Mouse (Mus musculus) ES-E14 (cell line): ENCODE measurements around the gene Pdzd11. TPM values are rescaled to one million over a fixed set of nuclear protein-coding genes. Genes with fewer than 3 reads are reported as not detected.

Source experiments
- DNase-seq: peaks from one replicate; pipeline ENCODE4 v3.0.0-alpha.2; 2013; ENCODE audit warnings: low read depth, low spot score
- H3K27ac ChIP-seq: 2 replicates; pipeline ENCODE4 v1.5.1; 2012; ENCODE audit warnings: low read depth, mild to moderate bottlenecking, low read length, moderate library complexity, mixed read lengths; ENCODE audit not compliant: poor library complexity, insufficient read depth, severe bottlenecking
- H3K36me3 ChIP-seq: 2 replicates; pipeline ENCODE4 v1.6.1; 2012; ENCODE audit warnings: mild to moderate bottlenecking, low read length, moderate library complexity, mixed read lengths; ENCODE audit not compliant: control insufficient read depth, poor library complexity, insufficient read depth, severe bottlenecking
- H3K4me1 ChIP-seq, 2 experiments: fragments of 150-350 bp in 1 of 2; sonication (generic) in 1 of 2; 2 replicates each; pipeline ENCODE4 v1.6.1; 2012; ENCODE audit warnings: low read length in 2 of 2, mild to moderate bottlenecking in 1 of 2, mixed read lengths in 1 of 2; ENCODE audit not compliant: control insufficient read depth in 2 of 2, insufficient read depth in 2 of 2, poor library complexity in 1 of 2
- H3K4me3 ChIP-seq, 2 experiments: fragments of 150-350 bp in 1 of 2; sonication (generic) in 1 of 2; 2 replicates each; pipeline ENCODE4 v1.5.1; 2012; ENCODE audit warnings: low read length in 2 of 2, low read depth in 1 of 2, mild to moderate bottlenecking in 1 of 2, mixed read lengths in 1 of 2; ENCODE audit not compliant: insufficient read depth in 1 of 2, poor library complexity in 1 of 2, severe bottlenecking in 1 of 2
- H3K9ac ChIP-seq: 2 replicates; pipeline ENCODE4 v1.6.1; 2012; ENCODE audit warnings: low read depth, mild to moderate bottlenecking, low read length, mixed read lengths; ENCODE audit not compliant: poor library complexity, insufficient read depth, severe bottlenecking
- H3K9me3 ChIP-seq: fragments of 150-350 bp; sonication (generic); 2 replicates; pipeline ENCODE4 v1.6.1; 2012; ENCODE audit warnings: low read depth, mild to moderate bottlenecking, low read length; ENCODE audit not compliant: control insufficient read depth, insufficient read depth
- CHD2 ChIP-seq: IDR thresholded peaks from 2 replicates; pipeline ENCODE4 v1.6.1; 2014; ENCODE audit warnings: mild to moderate bottlenecking, low read depth, low read length, inconsistent platforms
- HCFC1 ChIP-seq: IDR thresholded peaks from 2 replicates; pipeline ENCODE4 v1.6.1; 2012; ENCODE audit warnings: low read length, inconsistent platforms, borderline replicate concordance; ENCODE audit not compliant: insufficient read depth
- MAFK ChIP-seq: IDR thresholded peaks from 2 replicates; pipeline ENCODE4 v1.6.1; 2014; ENCODE audit warnings: mild to moderate bottlenecking, low read depth, low read length, inconsistent platforms; ENCODE audit not compliant: insufficient read depth
- ZC3H11A ChIP-seq: IDR thresholded peaks from 2 replicates; pipeline ENCODE4 v1.6.1; 2012; ENCODE audit warnings: low read depth, mild to moderate bottlenecking, inconsistent platforms, low read length, borderline replicate concordance
- ZNF384 ChIP-seq: IDR thresholded peaks from 2 replicates; pipeline ENCODE4 v1.6.1; 2012; ENCODE audit warnings: low read depth, low read length, inconsistent platforms
- in situ Hi-C, 2 experiments: fragments of 600-800 bp; cut with MboI; formaldehyde crosslinking; loops; one replicate each; pipeline ENCODE4 v1.15.1; 2025; ENCODE audit warnings: low sequenced_read_pairs in 2 of 2, inconsistent platforms in 1 of 2; ENCODE audit not compliant: unreplicated experiment in 2 of 2
- total RNA-seq: library from RNA; depleted of rRNA; stranded (reverse); fragments of 300-350 nt; gene quantifications from 2 replicates; pipeline ENCODE4 v1.2.3, GENCODE M21; 2012; rRNA removed

The Pdzd11 gene
- total RNA-seq, 1 experiment: 38.7 TPM

GRCm38 (mm10) chrX:100618488-100618887, 7.9 kb downstream of the Pdzd11 start:
- no peak for DNase-seq
- Histone ChIP-seq H3K9me3 (no peaks in the 10 kb centered on the region), H3K27ac (no peak overlapping the region), H3K4me3 (no peak overlapping the region), H3K9ac (no peak overlapping the region), H3K36me3 (peaks cover 2% of the 10 kb centered on the region; the same call in 1 of the 2 replicates), H3K4me1 (peaks cover 0 to 8% of the 10 kb centered on the region in 2 experiments; a peak in 2 of 4 replicates)
- in situ Hi-C loops: no loop called here
- TF ChIP-seq ZC3H11A (no peak), CHD2 (no peak), ZNF384 (no peak), MAFK (no peak), HCFC1 (no peak)

- DNase-seq: no peak
- Histone ChIP-seq H3K9ac (no peak within 1 kb of the TSS), H3K4me3 (no peak within 1 kb of the TSS), H3K27ac (no peak within 1 kb of the TSS), H3K4me1 (no peaks in the 10 kb centered on the region), H3K36me3 (no peaks in the 10 kb centered on the region), H3K9me3 (no peaks in the 10 kb centered on the region)
- TF ChIP-seq ZC3H11A (no peak), CHD2 (no peak), HCFC1 (no peak), MAFK (no peak), ZNF384 (no peak)
- in situ Hi-C loops: no loop called here
Observed at GRCm38 (mm10) chrX:100605314-100605713, 21.1 kb downstream of the Pdzd11 start, which contains the start of gene Arr3. Gene Arr3 (plus strand): TSS chrX:100605497.

- Histone ChIP-seq H3K4me3 (no peak overlapping the region), H3K36me3 (no peaks in the 10 kb centered on the region), H3K9me3 (no peaks in the 10 kb centered on the region), H3K9ac (no peak overlapping the region), H3K27ac (no peak overlapping the region), H3K4me1 (no peaks in the 10 kb centered on the region)
- DNase-seq: no peak
- in situ Hi-C loops: no loop called here
- TF ChIP-seq ZC3H11A (no peak), ZNF384 (no peak)
Observed at GRCm38 (mm10) chrX:100599755-100600154, 26.6 kb downstream of the Pdzd11 start.

- DNase-seq: peak; percentile 16
- Histone ChIP-seq H3K4me3 (no peak overlapping the region), H3K27ac (no peak overlapping the region), H3K9me3 (no peaks in the 10 kb centered on the region), H3K4me1 (no peaks in the 10 kb centered on the region), H3K9ac (no peak overlapping the region), H3K36me3 (no peaks in the 10 kb centered on the region)
- TF ChIP-seq ZNF384: no peak
- no peak for TF ChIP-seq HCFC1
- in situ Hi-C loops: no loop called here
Observed at GRCm38 (mm10) chrX:100597439-100597838, 28.9 kb downstream of the Pdzd11 start.

GRCm38 (mm10) chrX:100594791-100595190, 31.6 kb downstream of the Pdzd11 start, which contains the start of gene P2ry4:
Gene P2ry4 (minus strand): TSS chrX:100594869.
- no peak within 1 kb of the TSS for H3K4me3 ChIP-seq
- no peak within 1 kb of the TSS for H3K9ac ChIP-seq
- H3K4me1 ChIP-seq: no peaks in the 10 kb centered on the region
- no peak for TF ChIP-seq CHD2
- no peak for TF ChIP-seq ZC3H11A
- no peak for TF ChIP-seq ZNF384
- TF ChIP-seq HCFC1: no peak
- no peak for TF ChIP-seq MAFK
- H3K36me3 ChIP-seq: no peaks in the 10 kb centered on the region
- in situ Hi-C loops: no loop called here
- H3K27ac ChIP-seq: no peak within 1 kb of the TSS
- DNase-seq: no peak
- no peaks in the 10 kb centered on the region for H3K9me3 ChIP-seq

Other genes with a start within 250 kb of the Pdzd11 start
- gene Otud6a, start 197.6 kb downstream of the Pdzd11 start, total RNA-seq: 3.7 and 4.6 TPM in 2 replicates
- gene Awat2, start 183.9 kb downstream of the Pdzd11 start, total RNA-seq: 1.2 and 1.6 TPM in 2 replicates
- gene Igbp1, start 132.3 kb downstream of the Pdzd11 start, total RNA-seq: 83.4 and 118 TPM in 2 replicates
- gene Dgat2l6, start 101.7 kb downstream of the Pdzd11 start, total RNA-seq: not detected in 2 replicates
- not detected in 2 replicates for gene Awat1, start 54.3 kb downstream of the Pdzd11 start, total RNA-seq
- 0.05 TPM in 1 of 2 replicates, not detected in the other for gene P2ry4, start 31.7 kb downstream of the Pdzd11 start, total RNA-seq
- not detected in 2 replicates for gene Arr3, start 21.1 kb downstream of the Pdzd11 start, total RNA-seq
- gene Kif4, start 831 bp downstream of the Pdzd11 start, total RNA-seq: 24.5 and 25.4 TPM in 2 replicates
- 0.22 and 0.32 TPM in 2 replicates for gene Gdpd2, start 103.3 kb upstream of the Pdzd11 start, total RNA-seq
- gene Dlg3, start 141.2 kb upstream of the Pdzd11 start, total RNA-seq: 13.1 and 15.3 TPM in 2 replicates